Mouse (Mus musculus) testis, adult 2 months (tissue): ENCODE measurements around the gene Spaca4.

Experiments
- CTCF ChIP-seq: fragments of 200-500 bp; IDR thresholded peaks from 2 replicates; pipeline ENCODE4 v1.5.1; 2012; ENCODE audit warnings: low read depth, mild to moderate bottlenecking, inconsistent platforms, low read length, moderate library complexity; ENCODE audit not compliant: control insufficient read depth, insufficient read depth, insufficient replicate concordance
- POLR2A ChIP-seq: fragments of 200-500 bp; IDR thresholded peaks from 2 replicates; pipeline ENCODE4 v1.6.1; 2012; ENCODE audit warnings: low read depth, mild to moderate bottlenecking, inconsistent platforms, low read length, moderate library complexity; ENCODE audit not compliant: control insufficient read depth

GRCm38 (mm10) chr7:45682144-45683126 is 43.2 kb downstream of the Spaca4 start:
- TF ChIP-seq CTCF (peak; percentile 85), POLR2A (no peak)
